Mouse (Mus musculus): ENCODE results near the gene Aqr. TPM values are rescaled to one million over a fixed set of nuclear protein-coding genes. Genes with fewer than 3 reads are reported as not detected.

Aqr gene
- polyA plus RNA-seq, 1 experiment from 2014 or later, result 44.9 TPM

GRCm38 (mm10) chr2:114177802-114178733, 8.8 kb downstream of the Aqr start:
- Histone ChIP-seq H3K9me3 (ENCODE audit: control insufficient read depth, low read length) (no peaks in the 10 kb centered on the region), H3K36me3 (ENCODE audit: control insufficient read depth, insufficient read depth, low read length) (no peaks in the 10 kb centered on the region), H3K4me2 (ENCODE audit: low read depth, low read length) (no peak overlapping the region), H3K27me3 (replicated peaks; ENCODE audit: control insufficient read depth, insufficient read depth, low read length) (no peaks in the 10 kb centered on the region), H3K27ac (replicated peaks; ENCODE audit: low read depth, low read length) (no peak overlapping the region), H3K4me3 (ENCODE audit: low read depth, low read length) (no peak overlapping the region), H3K9ac (ENCODE audit: low read depth, low read length) (no peak overlapping the region), H3K4me1 (ENCODE audit: control insufficient read depth, insufficient read depth, low read length) (peaks cover 8% of the 10 kb centered on the region)
- WGBS, result 52% methylated on average over 4 of the region's 4 CpGs
- ATAC-seq (ENCODE audit: low read depth) (no peak), DNase-seq (ENCODE audit: low spot score) (no peak)

GRCm38 (mm10) chr2:114174651-114175484, 12.0 kb downstream of the Aqr start:
- ATAC-seq (ENCODE audit: low read depth), result peak; percentile 96
- WGBS, result under 1% methylated on average over 43 of the region's 44 CpGs
- no peaks in the 10 kb centered on the region for H3K27me3 ChIP-seq (replicated peaks; ENCODE audit: control insufficient read depth, insufficient read depth, low read length)

GRCm38 (mm10) chr2:114173248-114173647, 13.6 kb downstream of the Aqr start:
- Histone ChIP-seq H3K9ac (ENCODE audit: low read depth, low read length) (no peak overlapping the region), H3K4me2 (ENCODE audit: low read depth, low read length) (no peak overlapping the region), H3K4me3 (ENCODE audit: low read depth, low read length) (no peak overlapping the region), H3K4me1 (ENCODE audit: control insufficient read depth, insufficient read depth, low read length) (peaks cover 8% of the 10 kb centered on the region), H3K36me3 (ENCODE audit: control insufficient read depth, insufficient read depth, low read length) (peaks cover 19% of the 10 kb centered on the region), H3K27ac (replicated peaks; ENCODE audit: low read depth, low read length) (no peak overlapping the region), H3K9me3 (ENCODE audit: control insufficient read depth, low read length) (no peaks in the 10 kb centered on the region), H3K27me3 (replicated peaks; ENCODE audit: control insufficient read depth, insufficient read depth, low read length) (no peaks in the 10 kb centered on the region)
- ATAC-seq (ENCODE audit: low read depth) (no peak), DNase-seq (ENCODE audit: low spot score) (no peak)

More at GRCm38 (mm10) chr2:114174651-114175484, 12.0 kb downstream of the Aqr start:
- Histone ChIP-seq H3K9me3 (ENCODE audit: control insufficient read depth, low read length) (no peaks in the 10 kb centered on the region), H3K36me3 (ENCODE audit: control insufficient read depth, insufficient read depth, low read length) (peaks cover 12% of the 10 kb centered on the region), H3K27ac (replicated peaks; ENCODE audit: low read depth, low read length) (no peak overlapping the region), H3K4me1 (ENCODE audit: control insufficient read depth, insufficient read depth, low read length) (peaks cover 8% of the 10 kb centered on the region), H3K4me3 (ENCODE audit: low read depth, low read length) (peak overlapping the region; percentile 92), H3K4me2 (ENCODE audit: low read depth, low read length) (peak overlapping the region; percentile 84), H3K9ac (ENCODE audit: low read depth, low read length) (peak overlapping the region; percentile 94)
- DNase-seq (ENCODE audit: low spot score), result peak; percentile 96

GRCm38 (mm10) chr2:114167837-114168236, 19.0 kb downstream of the Aqr start:
- no peak overlapping the region for H3K4me3 ChIP-seq (ENCODE audit: low read depth, low read length)
- no peaks in the 10 kb centered on the region for H3K27me3 ChIP-seq (replicated peaks; ENCODE audit: control insufficient read depth, insufficient read depth, low read length)
- no peak for DNase-seq (ENCODE audit: low spot score)
- H3K9me3 ChIP-seq (ENCODE audit: control insufficient read depth, low read length), result no peaks in the 10 kb centered on the region
- no peak for ATAC-seq (ENCODE audit: low read depth)
- no peak overlapping the region for H3K4me2 ChIP-seq (ENCODE audit: low read depth, low read length)
- H3K9ac ChIP-seq (ENCODE audit: low read depth, low read length), result no peak overlapping the region
- peaks cover 49% of the 10 kb centered on the region for H3K36me3 ChIP-seq (ENCODE audit: control insufficient read depth, insufficient read depth, low read length)
- no peaks in the 10 kb centered on the region for H3K4me1 ChIP-seq (ENCODE audit: control insufficient read depth, insufficient read depth, low read length)
- H3K27ac ChIP-seq (replicated peaks; ENCODE audit: low read depth, low read length), result no peak overlapping the region

- H3K27me3 ChIP-seq (replicated peaks; ENCODE audit: control insufficient read depth, insufficient read depth, low read length), result no peaks in the 10 kb centered on the region
- no peak overlapping the region for H3K9ac ChIP-seq (ENCODE audit: low read depth, low read length)
- ATAC-seq (ENCODE audit: low read depth) (no peak), DNase-seq (ENCODE audit: low spot score) (no peak)
- WGBS, result 92% methylated on average over 1 of the region's 1 CpGs
- H3K9me3 ChIP-seq (ENCODE audit: control insufficient read depth, low read length), result no peaks in the 10 kb centered on the region
- H3K27ac ChIP-seq (replicated peaks; ENCODE audit: low read depth, low read length), result no peak overlapping the region
- H3K4me2 ChIP-seq (ENCODE audit: low read depth, low read length), result no peak overlapping the region
- H3K36me3 ChIP-seq (ENCODE audit: control insufficient read depth, insufficient read depth, low read length), result peaks cover 61% of the 10 kb centered on the region
- no peak overlapping the region for H3K4me3 ChIP-seq (ENCODE audit: low read depth, low read length)
- no peaks in the 10 kb centered on the region for H3K4me1 ChIP-seq (ENCODE audit: control insufficient read depth, insufficient read depth, low read length)
Measured at GRCm38 (mm10) chr2:114161978-114162377, 24.8 kb downstream of the Aqr start.

- DNase-seq (ENCODE audit: low spot score) (no peak), ATAC-seq (ENCODE audit: low read depth) (no peak)
- Histone ChIP-seq H3K4me1 (ENCODE audit: control insufficient read depth, insufficient read depth, low read length) (no peaks in the 10 kb centered on the region), H3K4me3 (ENCODE audit: low read depth, low read length) (no peak overlapping the region), H3K9me3 (ENCODE audit: control insufficient read depth, low read length) (no peaks in the 10 kb centered on the region), H3K36me3 (ENCODE audit: control insufficient read depth, insufficient read depth, low read length) (peaks cover 73% of the 10 kb centered on the region), H3K27ac (replicated peaks; ENCODE audit: low read depth, low read length) (no peak overlapping the region), H3K27me3 (replicated peaks; ENCODE audit: control insufficient read depth, insufficient read depth, low read length) (no peaks in the 10 kb centered on the region), H3K4me2 (ENCODE audit: low read depth, low read length) (no peak overlapping the region), H3K9ac (ENCODE audit: low read depth, low read length) (no peak overlapping the region)
- WGBS, result 89% methylated on average over 4 of the region's 4 CpGs
Measured at GRCm38 (mm10) chr2:114157345-114157744, 29.5 kb downstream of the Aqr start.

GRCm38 (mm10) chr2:114156639-114157038, 30.2 kb downstream of the Aqr start:
- no peak overlapping the region for H3K4me2 ChIP-seq (ENCODE audit: low read depth, low read length)
- no peaks in the 10 kb centered on the region for H3K27me3 ChIP-seq (replicated peaks; ENCODE audit: control insufficient read depth, insufficient read depth, low read length)
- ATAC-seq (ENCODE audit: low read depth) (no peak), DNase-seq (ENCODE audit: low spot score) (no peak)
- H3K9me3 ChIP-seq (ENCODE audit: control insufficient read depth, low read length), result no peaks in the 10 kb centered on the region
- H3K9ac ChIP-seq (ENCODE audit: low read depth, low read length), result no peak overlapping the region
- peaks cover 73% of the 10 kb centered on the region for H3K36me3 ChIP-seq (ENCODE audit: control insufficient read depth, insufficient read depth, low read length)
- 97% methylated on average over 1 of the region's 1 CpGs for WGBS
- no peaks in the 10 kb centered on the region for H3K4me1 ChIP-seq (ENCODE audit: control insufficient read depth, insufficient read depth, low read length)
- no peak overlapping the region for H3K27ac ChIP-seq (replicated peaks; ENCODE audit: low read depth, low read length)
- no peak overlapping the region for H3K4me3 ChIP-seq (ENCODE audit: low read depth, low read length)

- no peaks in the 10 kb centered on the region for H3K27me3 ChIP-seq (replicated peaks; ENCODE audit: control insufficient read depth, insufficient read depth, low read length)
- H3K4me1 ChIP-seq (ENCODE audit: control insufficient read depth, insufficient read depth, low read length), result no peaks in the 10 kb centered on the region
- no peak overlapping the region for H3K4me2 ChIP-seq (ENCODE audit: low read depth, low read length)
- DNase-seq (ENCODE audit: low spot score) (no peak), ATAC-seq (ENCODE audit: low read depth) (peak; percentile 60; the same call in 1 of the 2 replicates)
- H3K9ac ChIP-seq (ENCODE audit: low read depth, low read length), result no peak overlapping the region
- H3K27ac ChIP-seq (replicated peaks; ENCODE audit: low read depth, low read length), result no peak overlapping the region
- no peak overlapping the region for H3K4me3 ChIP-seq (ENCODE audit: low read depth, low read length)
- 88% methylated on average over 6 of the region's 6 CpGs for WGBS
- H3K9me3 ChIP-seq (ENCODE audit: control insufficient read depth, low read length), result no peaks in the 10 kb centered on the region
- H3K36me3 ChIP-seq (ENCODE audit: control insufficient read depth, insufficient read depth, low read length), result peaks cover 73% of the 10 kb centered on the region
Measured at GRCm38 (mm10) chr2:114153247-114153646, 33.6 kb downstream of the Aqr start.

All from embryonic facial prominence, embryonic 14.5 days (tissue).